In the genomic region with DNA sequence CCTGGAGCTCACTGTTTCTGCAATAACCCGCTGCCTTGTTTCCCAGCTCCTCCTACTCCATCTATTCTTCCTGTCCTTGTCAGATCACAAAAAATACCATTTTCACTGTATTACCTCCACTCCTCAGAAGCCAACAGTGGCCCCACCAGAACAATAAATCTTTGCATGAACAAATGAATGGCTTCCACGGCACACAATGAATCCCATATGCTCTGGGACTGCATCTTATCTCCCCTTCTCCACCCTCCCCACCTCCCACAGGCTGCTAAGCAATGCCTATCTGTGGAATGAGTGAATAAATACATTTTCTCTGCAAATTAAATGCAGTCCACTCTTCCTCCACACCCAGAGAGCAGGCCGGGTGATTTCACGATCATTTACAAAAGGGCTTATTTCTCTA, we compare ENCODE assay signal across 18 mouse cellular contexts. TPM values are rescaled to one million over a fixed set of nuclear protein-coding genes. Genes with fewer than 3 reads are reported as not detected.
DNase-seq lines count a peak whose midpoint lies in the region; ATAC-seq and TF ChIP-seq lines count a peak whose summit lies in the region.
"Had no signal": no experiment of that assay in that cellular context is flagged by ENCODE, and none has a peak within 500 bp of the region (broad histone marks: within the 10 kb centered on the region; RNA-seq: fewer than 3 reads in every experiment).

No protein-coding gene starts in this region.

- no peak overlapping the region for H3K9ac ChIP-seq in forebrain, embryonic 16.5 days (replicated peaks; ENCODE audit: low read depth, low read length)
- no peak overlapping the region for H3K9ac ChIP-seq in forebrain, embryonic 13.5 days
- H3K9ac ChIP-seq in lung, postnatal 0 days (replicated peaks; ENCODE audit: low read depth), result no peak overlapping the region
- H3K9ac ChIP-seq in neural tube, embryonic 14.5 days (replicated peaks; ENCODE audit: low read depth, low read length), result no peak overlapping the region

- WGBS in forebrain, embryonic 16.5 days, result 36% methylated on average over 4 of the region's 4 CpGs
- WGBS in forebrain, embryonic 13.5 days, result 43% methylated on average over 4 of the region's 4 CpGs
- 53% methylated on average over 4 of the region's 4 CpGs for WGBS in lung, postnatal 0 days
- 6% methylated on average over 4 of the region's 4 CpGs for WGBS in neural tube, embryonic 14.5 days

- DNase-seq in lung, postnatal 0 days (ENCODE audit: low spot score), result no peak
- no peak for DNase-seq in lung, postnatal 10 days
- peak; percentile 55 for DNase-seq in mesoderm, embryonic 11.5 days (ENCODE audit: low read depth, low spot score)
- DNase-seq in thymus, postnatal 36 days, result no peak
- no peak for DNase-seq in layer of hippocampus, postnatal 10 days (ENCODE audit: low spot score in 2 of 2)
- DNase-seq: adrenal gland, postnatal 25 days; cerebellum, adult 9-10 months; gastrocnemius, postnatal 25 days; kidney, adult 11 months; kidney, postnatal 4 days; layer of hippocampus, postnatal 36 days; retina, postnatal 1 day; thymus, postnatal 14 days had no signal

- no peak for TF ChIP-seq EP300 in lung, postnatal 0 days (IDR thresholded peaks at IDR 0.05)

- H3K4me3 ChIP-seq in forebrain, embryonic 16.5 days (replicated peaks; ENCODE audit: low read length), result no peak overlapping the region
- no peak overlapping the region for H3K4me3 ChIP-seq in forebrain, embryonic 13.5 days
- no peak overlapping the region for H3K4me3 ChIP-seq in lung, postnatal 0 days (ENCODE audit: low read depth, low read length)
- H3K4me3 ChIP-seq in neural tube, embryonic 14.5 days (ENCODE audit: low read depth, low read length), result no peak overlapping the region
- H3K4me3 ChIP-seq: erythroblast, embryonic 14.5 days; megakaryocyte, embryonic 14.5 days had no signal

- no peak for TF ChIP-seq CTCF in lung, postnatal 0 days (IDR thresholded peaks at IDR 0.05)

- H3K27ac ChIP-seq in forebrain, embryonic 16.5 days (ENCODE audit: low read length), result no peak overlapping the region
- no peak overlapping the region for H3K27ac ChIP-seq in forebrain, embryonic 13.5 days
- 0 out of 2 replicates have a peak overlapping the region, but pooled peaks have one; percentile 74 for H3K27ac ChIP-seq in lung, postnatal 0 days (ENCODE audit: low read length)
- peak overlapping the region; percentile 71; the same call in 1 of the 2 replicates for H3K27ac ChIP-seq in neural tube, embryonic 14.5 days (ENCODE audit: low read depth, low read length)

- no peak overlapping the region for H3K4me2 ChIP-seq in forebrain, embryonic 16.5 days (ENCODE audit: low read length)
- no peak overlapping the region for H3K4me2 ChIP-seq in forebrain, embryonic 13.5 days
- no peak overlapping the region for H3K4me2 ChIP-seq in lung, postnatal 0 days (replicated peaks; ENCODE audit: low read depth, low read length)
- H3K4me2 ChIP-seq in neural tube, embryonic 14.5 days (ENCODE audit: low read depth, low read length), result no peak overlapping the region

- 0 out of 2 replicates have a peak, but pooled peaks cover 3% of the 10 kb centered on the region for H3K4me1 ChIP-seq in forebrain, embryonic 16.5 days (replicated peaks; ENCODE audit: control insufficient read depth, insufficient read depth, low read length)
- peaks cover 9% of the 10 kb centered on the region for H3K4me1 ChIP-seq in forebrain, embryonic 13.5 days
- peaks cover 15% of the 10 kb centered on the region; the same call in 1 of the 2 replicates for H3K4me1 ChIP-seq in lung, postnatal 0 days (ENCODE audit: insufficient read depth, low read depth, low read length)
- peaks cover 12% of the 10 kb centered on the region; the same call in 1 of the 2 replicates for H3K4me1 ChIP-seq in neural tube, embryonic 14.5 days (ENCODE audit: control insufficient read depth, insufficient read depth, low read length)

- H3K27me3 ChIP-seq in forebrain, embryonic 16.5 days (replicated peaks; ENCODE audit: control insufficient read depth, insufficient read depth, low read length), result no peaks in the 10 kb centered on the region
- H3K27me3 ChIP-seq in forebrain, embryonic 13.5 days, result no peaks in the 10 kb centered on the region
- no peaks in the 10 kb centered on the region for H3K27me3 ChIP-seq in lung, postnatal 0 days (replicated peaks; ENCODE audit: insufficient read depth, low read length)
- H3K27me3 ChIP-seq in neural tube, embryonic 14.5 days (ENCODE audit: control insufficient read depth, insufficient read depth, low read length), result no peaks in the 10 kb centered on the region
- H3K27me3 ChIP-seq: megakaryocyte, embryonic 14.5 days had no signal

- no peaks in the 10 kb centered on the region for H3K36me3 ChIP-seq in forebrain, embryonic 16.5 days (ENCODE audit: control insufficient read depth, insufficient read depth)
- no peaks in the 10 kb centered on the region for H3K36me3 ChIP-seq in forebrain, embryonic 13.5 days (ENCODE audit: poor library complexity, severe bottlenecking)
- H3K36me3 ChIP-seq in lung, postnatal 0 days (ENCODE audit: insufficient read depth, low read length), result no peaks in the 10 kb centered on the region
- no peaks in the 10 kb centered on the region for H3K36me3 ChIP-seq in neural tube, embryonic 14.5 days (ENCODE audit: control insufficient read depth, insufficient read depth, low read length)

- no peaks in the 10 kb centered on the region for H3K9me3 ChIP-seq in forebrain, embryonic 16.5 days (ENCODE audit: control insufficient read depth, low read length)
- no peaks in the 10 kb centered on the region for H3K9me3 ChIP-seq in forebrain, embryonic 13.5 days (replicated peaks)
- H3K9me3 ChIP-seq in lung, postnatal 0 days (ENCODE audit: low read length), result no peaks in the 10 kb centered on the region
- H3K9me3 ChIP-seq in neural tube, embryonic 14.5 days (ENCODE audit: control insufficient read depth, low read length), result no peaks in the 10 kb centered on the region
- H3K9me3 ChIP-seq: megakaryocyte, embryonic 14.5 days had no signal

- 0 out of 2 replicates have a peak, but pooled peaks have one; percentile 20 for ATAC-seq in forebrain, embryonic 16.5 days
- no peak for ATAC-seq in forebrain, embryonic 13.5 days
- ATAC-seq in lung, postnatal 0 days, result no peak
- peak; percentile 75; the same call in 1 of the 2 replicates for ATAC-seq in neural tube, embryonic 14.5 days (ENCODE audit: low read depth)

RNA-seq across cellular contexts. Expression of a gene that starts 57.0 kb away (rescaled TPM):
- polyA plus RNA-seq in forebrain, embryonic 16.5 days (2015; fragmentation: Nextera tagmentation; extraction: Ambion mirVana), result 1.8 and 2.5 TPM in 2 replicates
- polyA plus RNA-seq in forebrain, embryonic 13.5 days (2015; fragmentation: Nextera tagmentation; extraction: Ambion mirVana), result 1.8 and 2.1 TPM in 2 replicates
- polyA plus RNA-seq in lung, postnatal 0 days (2015; fragmentation: Nextera tagmentation; extraction: Ambion mirVana), result 13.6 and 13.7 TPM in 2 replicates
- polyA plus RNA-seq in neural tube, embryonic 14.5 days (2014; fragmentation: Nextera tagmentation; extraction: Ambion mirVana), result 1.6 and 4.0 TPM in 2 replicates
- 1 to 10 TPM; 5.5 to 5.7 TPM for total RNA-seq in layer of hippocampus, postnatal 10 days (2021)
- polyA plus RNA-seq: erythroblast, embryonic 14.5 days had no signal

Comparison
In these comparisons a context has a peak if more than half of its experiments do, and no peak if none do; other contexts are left out.
1. ATAC-seq: peak in forebrain, embryonic 16.5 days (single experiment) and neural tube, embryonic 14.5 days (single experiment); none in forebrain, embryonic 13.5 days (single experiment) and lung, postnatal 0 days (single experiment).
2. H3K27ac ChIP-seq: peak in lung, postnatal 0 days (single experiment) and neural tube, embryonic 14.5 days (single experiment); none in forebrain, embryonic 16.5 days (single experiment) and forebrain, embryonic 13.5 days (single experiment).